Mouse (Mus musculus) layer of hippocampus, postnatal 25 days (tissue): ENCODE data around the gene Fbl. TPM values are rescaled to one million over a fixed set of nuclear protein-coding genes. Genes with fewer than 3 reads are reported as not detected.

Source experiments
- total RNA-seq, 2 experiments: library from RNA; stranded (reverse); gene quantifications; 2 replicates each; pipeline ENCODE4 v1.2.3; 2021

The Fbl gene
- total RNA-seq, 2 experiments from 2014 or later, result 43.5 to 53.4 TPM

Other genes starting within 250 kb of the Fbl start
- 10 to 100 TPM; 16.2 to 20.9 TPM for gene Zfp974, start 240.2 kb upstream of the Fbl start, total RNA-seq
- 10 to 100 TPM; 20.1 to 20.4 TPM for gene Zfp780b, start 190.5 kb upstream of the Fbl start, total RNA-seq
- 1 to 10 TPM; 5.3 to 6.5 TPM for gene Zfp850, start 155.6 kb upstream of the Fbl start, total RNA-seq
- gene Psmc4, start 119.6 kb upstream of the Fbl start, total RNA-seq, result 100 to 1,000 TPM; 122 to 132 TPM
- gene Fcgbp, start 98.5 kb upstream of the Fbl start, total RNA-seq, result 1 to 10 TPM in 1 of 2 experiments, under 1 TPM in 1; 0.94 to 1.2 TPM
- under 1 TPM in 1 of 2 experiments, not detected in 1; 0.05 TPM for gene 9530053A07Rik, start 40.2 kb upstream of the Fbl start, total RNA-seq
- 10 to 100 TPM; 41.7 to 49.8 TPM for gene Dyrk1b, start 9.8 kb downstream of the Fbl start, total RNA-seq
- 10 to 100 TPM; 53.5 to 62.9 TPM for gene Eid2, start 98.2 kb downstream of the Fbl start, total RNA-seq
- 10 to 100 TPM; 35.6 to 39.2 TPM for gene Eid2b, start 108.0 kb downstream of the Fbl start, total RNA-seq
- gene Selenov, start 121.5 kb downstream of the Fbl start, total RNA-seq, result under 1 TPM; 0.27 to 0.38 TPM
- 1 to 10 TPM; 2.5 to 3.0 TPM for gene Dll3, start 132.5 kb downstream of the Fbl start, total RNA-seq
- gene Timm50, start 142.4 kb downstream of the Fbl start, total RNA-seq, result 10 to 100 TPM; 37.7 to 47.0 TPM
- 100 to 1,000 TPM; 108 to 124 TPM for gene Supt5, start 169.0 kb downstream of the Fbl start, total RNA-seq
- gene Rps16, start 180.9 kb downstream of the Fbl start, total RNA-seq, result 100 to 1,000 TPM; 431 to 496 TPM
- 1 to 10 TPM; 6.2 to 8.9 TPM for gene Plekhg2, start 202.9 kb downstream of the Fbl start, total RNA-seq
- 1 to 10 TPM; 2.7 to 2.8 TPM for gene Zfp36, start 210.5 kb downstream of the Fbl start, total RNA-seq
- gene Med29, start 223.0 kb downstream of the Fbl start, total RNA-seq, result 10 to 100 TPM; 19.3 to 22.0 TPM
- 10 to 100 TPM; 63.0 to 69.3 TPM for gene Paf1, start 223.2 kb downstream of the Fbl start, total RNA-seq